Mouse (Mus musculus): ENCODE results near the gene Zfp503.

DNA sequence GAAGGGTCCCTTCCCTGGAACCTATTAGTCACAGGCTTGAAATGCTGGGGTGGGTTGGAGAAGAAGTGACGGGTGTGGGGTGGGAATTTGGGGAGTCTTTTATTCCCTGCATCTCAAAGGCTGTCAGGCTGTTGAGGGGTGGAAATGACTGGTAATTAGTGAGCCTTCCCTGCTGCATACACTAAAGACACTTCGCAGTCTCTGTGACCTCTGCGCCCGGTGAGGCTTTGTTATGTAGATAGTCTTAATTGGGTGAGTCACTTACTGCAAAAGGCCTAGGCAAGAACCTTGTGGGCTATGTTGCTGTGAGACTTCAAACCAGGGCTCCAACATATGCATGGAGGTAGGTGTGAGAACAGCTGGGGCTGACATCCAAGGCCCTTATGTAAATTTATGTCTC, 15.5 kb upstream of the Zfp503 start:
- TF ChIP-seq CTCF (conservative IDR thresholded peaks at IDR 0.05; ENCODE audit: insufficient read depth, insufficient read length, low read depth, low read length) (no peak), POLR2A (IDR thresholded peaks at IDR 0.05; ENCODE audit: low read depth, low read length) (no peak)
